ENCODE assay signal across 22 mouse cellular contexts in the genomic region with DNA sequence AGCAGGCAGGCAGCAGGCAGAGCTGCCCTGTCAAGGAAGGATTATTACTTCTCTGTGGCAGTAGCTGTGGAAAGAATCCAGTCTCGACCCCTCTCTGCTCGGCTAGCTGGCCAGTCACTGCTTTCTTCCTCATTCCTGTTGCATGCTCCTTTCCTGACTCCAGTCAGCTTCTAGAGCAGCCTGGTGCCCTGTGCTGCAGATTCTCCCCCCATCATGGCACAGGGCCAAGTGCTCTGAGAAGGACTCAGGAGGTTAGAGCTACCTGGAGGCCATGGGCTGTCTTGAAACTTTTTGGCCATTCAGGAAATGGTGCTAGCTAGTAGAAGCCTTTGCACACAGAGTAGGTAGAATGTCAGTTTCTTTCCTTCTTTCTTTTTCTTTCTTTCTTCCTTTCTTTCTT. TPM values are rescaled to one million over a fixed set of nuclear protein-coding genes. Genes with fewer than 3 reads are reported as not detected.
DNase-seq lines count a peak whose midpoint lies in the region; ATAC-seq and TF ChIP-seq lines count a peak whose summit lies in the region.
"Had no signal": no experiment of that assay in that cellular context is flagged by ENCODE, and none has a peak within 500 bp of the region (broad histone marks: within the 10 kb centered on the region; RNA-seq: fewer than 3 reads in every experiment).

No protein-coding gene starts in this region.

- no peak for ATAC-seq in heart, embryonic 13.5 days (ENCODE audit: extremely low read depth, insufficient number of reproducible peaks, low FRiP score, low TSS enrichment)
- ATAC-seq in lung, postnatal 0 days: peak; percentile 43
- ATAC-seq: activated CD4-positive, CD25-positive, alpha-beta regulatory T cell, adult 4 months; forebrain, embryonic 14.5 days; hindbrain, embryonic 16.5 days; intestine, embryonic 15.5 days; midbrain, embryonic 15.5 days had no signal

- intact Hi-C loops in heart, postnatal 36 days (cut with DNase I): loop anchor here (10.0 kb wide), 1 partner anchor 305 kb away; no protein-coding TSS in a partner anchor

- H3K27me3 ChIP-seq in heart, embryonic 13.5 days (replicated peaks): no peaks in the 10 kb centered on the region
- no peaks in the 10 kb centered on the region for H3K27me3 ChIP-seq in lung, postnatal 0 days (replicated peaks; ENCODE audit: insufficient read depth, low read length)
- H3K27me3 ChIP-seq: heart, embryonic 15.5 days; intestine, embryonic 15.5 days; midbrain, embryonic 15.5 days had no signal

- H3K9me3 ChIP-seq in heart, embryonic 13.5 days: no peaks in the 10 kb centered on the region
- no peaks in the 10 kb centered on the region for H3K9me3 ChIP-seq in lung, postnatal 0 days (ENCODE audit: low read length)
- H3K9me3 ChIP-seq: heart, embryonic 15.5 days; hindbrain, embryonic 10.5 days; intestine, embryonic 15.5 days; midbrain, embryonic 15.5 days had no signal

- H3K9ac ChIP-seq in heart, embryonic 13.5 days: no peak overlapping the region
- no peak overlapping the region for H3K9ac ChIP-seq in lung, postnatal 0 days (replicated peaks; ENCODE audit: low read depth)
- H3K9ac ChIP-seq: heart, embryonic 15.5 days; intestine, embryonic 15.5 days; liver, embryonic 14.5 days; midbrain, embryonic 15.5 days had no signal

- H3K4me3 ChIP-seq in heart, embryonic 13.5 days: no peak overlapping the region
- no peak overlapping the region for H3K4me3 ChIP-seq in lung, postnatal 0 days (ENCODE audit: low read depth, low read length)
- H3K4me3 ChIP-seq: heart, embryonic 15.5 days; hindbrain, embryonic 10.5 days; intestine, embryonic 15.5 days; left cerebral cortex, adult 2 months; midbrain, embryonic 15.5 days had no signal

- no peak for DNase-seq in heart, postnatal 36 days
- peak; percentile 19 for DNase-seq in lung, postnatal 0 days (ENCODE audit: low spot score)
- DNase-seq in lung, postnatal 25 days (ENCODE audit: low spot score): no peak
- DNase-seq in kidney, postnatal 14 days: peak; percentile 60
- DNase-seq in liver: no peak
- no peak for DNase-seq in retina, embryonic 14.5 days (ENCODE audit: low spot score)
- DNase-seq: adrenal gland, postnatal 10 days; cerebellum, adult 8-10 months; gastrocnemius, postnatal 10 days; right cerebral cortex, adult 18-20 months; right cerebral cortex, postnatal 4 days; thymus, postnatal 25 days had no signal

- 0 out of 2 replicates have a peak overlapping the region, but pooled peaks have one; percentile 2 for H3K27ac ChIP-seq in heart, embryonic 13.5 days (replicated peaks)
- no peak overlapping the region for H3K27ac ChIP-seq in lung, postnatal 0 days (ENCODE audit: low read length)
- H3K27ac ChIP-seq: heart, embryonic 15.5 days; hindbrain, embryonic 10.5 days; intestine, embryonic 15.5 days; left cerebral cortex, adult 2 months; liver, embryonic 14.5 days; midbrain, embryonic 15.5 days had no signal

- no peak for TF ChIP-seq EP300 in lung, postnatal 0 days (IDR thresholded peaks at IDR 0.05)

- H3K36me3 ChIP-seq in heart, embryonic 13.5 days: peaks cover 90% of the 10 kb centered on the region
- peaks cover 46% of the 10 kb centered on the region for H3K36me3 ChIP-seq in lung, postnatal 0 days (ENCODE audit: insufficient read depth, low read length)

- 44% methylated on average over 2 of the region's 2 CpGs for WGBS in heart, embryonic 13.5 days
- 36% methylated on average over 2 of the region's 2 CpGs for WGBS in lung, postnatal 0 days

- no peak for TF ChIP-seq CTCF in lung, postnatal 0 days (IDR thresholded peaks at IDR 0.05)

- H3K4me1 ChIP-seq in heart, embryonic 13.5 days: no peaks in the 10 kb centered on the region
- no peaks in the 10 kb centered on the region for H3K4me1 ChIP-seq in lung, postnatal 0 days (ENCODE audit: insufficient read depth, low read depth, low read length)
- H3K4me1 ChIP-seq: heart, embryonic 15.5 days; hindbrain, embryonic 10.5 days; intestine, embryonic 15.5 days; midbrain, embryonic 15.5 days had no signal

- no peak overlapping the region for H3K4me2 ChIP-seq in heart, embryonic 13.5 days
- H3K4me2 ChIP-seq in lung, postnatal 0 days (replicated peaks; ENCODE audit: low read depth, low read length): no peak overlapping the region
- H3K4me2 ChIP-seq: heart, embryonic 15.5 days; intestine, embryonic 15.5 days; midbrain, embryonic 15.5 days had no signal

RNA-seq across cellular contexts. Expression of a gene that starts 17.7 kb away (rescaled TPM):
- polyA plus RNA-seq in heart, embryonic 13.5 days (2015; fragmentation: Nextera tagmentation; extraction: Ambion mirVana): 21.4 and 23.5 TPM in 2 replicates
- total RNA-seq in heart, postnatal 36 days (2021): 100 to 1,000 TPM; 107 to 112 TPM
- polyA plus RNA-seq in lung, postnatal 0 days (2015; fragmentation: Nextera tagmentation; extraction: Ambion mirVana): 0.70 and 0.80 TPM in 2 replicates

RNA-seq across cellular contexts. Expression of a gene that starts 46.2 kb away (rescaled TPM):
- polyA plus RNA-seq in heart, embryonic 13.5 days (2015; fragmentation: Nextera tagmentation; extraction: Ambion mirVana): 6.6 and 8.5 TPM in 2 replicates
- total RNA-seq in heart, postnatal 36 days (2021): 10 to 100 TPM; 14.3 to 16.4 TPM
- 6.4 and 6.6 TPM in 2 replicates for polyA plus RNA-seq in lung, postnatal 0 days (2015; fragmentation: Nextera tagmentation; extraction: Ambion mirVana)

Comparison
In these comparisons a context has a peak if more than half of its experiments do, and no peak if none do; other contexts are left out.
1. DNase-seq: peak in lung, postnatal 0 days (single experiment) and kidney, postnatal 14 days (single experiment); none in heart, postnatal 36 days (0 of 2), lung, postnatal 25 days (single experiment), liver (single experiment) and retina, embryonic 14.5 days (single experiment).
2. RNA of a gene that starts 17.7 kb away (polyA plus RNA-seq): 21.4 to 23.5 TPM in heart, embryonic 13.5 days; 0.70 to 0.80 TPM in lung, postnatal 0 days; every median in the first group is over 10 times any median in the second.